Mouse (Mus musculus): ENCODE data around the gene Slfn5. TPM values are rescaled to one million over a fixed set of nuclear protein-coding genes. Genes with fewer than 3 reads are reported as not detected.

Gene Slfn5
- not detected in 2 replicates for polyA plus RNA-seq (2012; ENCODE audit: insufficient read depth, insufficient read length, low replicate concordance, missing spikeins)

DNA sequence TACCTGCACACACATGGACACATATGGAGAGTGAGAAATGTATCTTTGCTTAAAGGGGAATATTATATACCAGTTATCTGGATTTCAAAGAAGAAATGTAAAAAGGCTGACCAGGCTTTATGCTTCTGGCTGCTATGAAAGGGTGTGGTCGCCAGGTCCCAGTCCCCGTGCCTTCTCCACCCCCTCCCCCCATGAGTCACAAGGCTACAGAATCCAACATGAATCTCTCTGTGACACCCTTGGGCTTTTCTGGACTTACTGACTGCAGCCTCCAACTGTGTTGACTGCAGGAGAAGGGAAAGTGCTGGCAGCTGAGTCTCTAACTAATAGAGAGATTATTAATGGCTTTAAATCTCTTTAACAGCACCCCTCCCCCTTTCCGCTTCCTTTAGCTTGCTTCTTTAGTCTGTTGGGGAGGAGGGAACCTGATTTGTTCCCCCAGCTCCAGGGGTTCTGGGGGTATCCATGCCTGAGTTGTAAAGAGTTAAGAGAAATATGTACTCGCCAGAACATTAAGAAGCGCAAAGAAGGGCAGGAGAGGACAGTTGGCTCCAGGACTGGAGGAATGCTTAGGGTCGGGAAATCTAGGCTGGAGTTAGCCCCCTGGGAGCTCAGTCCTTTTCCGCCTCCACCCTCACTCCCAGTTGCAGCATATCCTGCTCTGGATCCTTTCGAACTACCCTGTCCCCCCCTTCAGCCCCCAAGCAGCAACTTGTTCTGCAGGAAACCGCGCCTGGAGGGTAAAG, at the start of gene Slfn5:
Slfn5 (plus strand) TSS at position 614 of the 746 bp plus-strand sequence.
- TF ChIP-seq CTCF (IDR thresholded peaks at IDR 0.05; ENCODE audit: insufficient read depth, low read depth, low read length) (no peak), POLR2A (IDR thresholded peaks at IDR 0.05; ENCODE audit: insufficient read depth, low read depth, low read length) (no peak)
- 16% methylated on average over 10 of the region's 10 CpGs for WGBS
- H3K27ac ChIP-seq (ENCODE audit: insufficient read depth, low read depth, low read length) = peak within 1 kb of the TSS; percentile 42; the same call in 1 of the 2 replicates
- H3K4me3 ChIP-seq (ENCODE audit: insufficient read depth, low read depth, low read length) = peak within 1 kb of the TSS; percentile 26
- H3K4me1 ChIP-seq (ENCODE audit: control insufficient read depth, insufficient read depth, low read length) = peaks cover 7% of the 10 kb centered on the region; the same call in 1 of the 2 replicates

DNA sequence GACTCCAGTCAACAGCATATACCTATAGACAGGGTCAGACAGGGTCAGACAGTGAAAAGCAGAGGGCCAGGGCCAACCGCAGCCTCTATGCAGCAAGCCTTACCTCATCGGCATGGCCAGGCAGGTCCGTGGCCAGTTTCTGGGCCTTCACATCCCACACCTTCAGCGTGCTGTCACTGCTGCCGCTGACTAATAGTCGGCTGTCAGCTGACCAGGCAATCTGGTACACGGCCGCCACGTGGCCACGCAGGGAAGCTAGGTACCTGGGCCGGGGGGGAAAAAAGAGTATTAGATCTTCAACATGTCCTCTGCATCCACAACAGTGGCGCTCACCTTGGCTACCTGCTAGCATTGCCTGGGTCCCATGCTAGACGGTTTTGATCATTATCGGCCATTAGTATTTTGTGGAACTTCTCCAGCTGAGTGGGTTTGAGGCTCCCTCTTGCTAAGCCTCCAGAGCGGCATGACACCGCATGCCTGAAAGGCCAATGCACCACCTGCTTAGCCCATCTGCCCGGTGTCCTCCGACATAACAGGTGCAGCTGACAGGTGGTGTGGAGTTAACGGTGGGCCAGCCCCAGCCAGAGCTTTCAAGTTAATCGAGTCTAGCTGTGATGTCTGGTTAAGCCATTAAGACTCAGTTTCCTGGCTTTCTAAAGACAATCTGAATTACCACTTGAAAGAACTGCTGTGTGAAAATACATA, 49.4 kb upstream of the Slfn5 start:
- TF ChIP-seq CTCF (IDR thresholded peaks at IDR 0.05; ENCODE audit: insufficient read depth, low read depth, low read length) (no peak), POLR2A (IDR thresholded peaks at IDR 0.05; ENCODE audit: insufficient read depth, low read depth, low read length) (no peak)
- Histone ChIP-seq H3K4me3 (ENCODE audit: insufficient read depth, low read depth, low read length) (no peak overlapping the region), H3K4me1 (ENCODE audit: control insufficient read depth, insufficient read depth, low read length) (no peaks in the 10 kb centered on the region), H3K27ac (ENCODE audit: insufficient read depth, low read depth, low read length) (no peak overlapping the region)
- 94% methylated on average over 20 of the region's 20 CpGs for WGBS

DNA sequence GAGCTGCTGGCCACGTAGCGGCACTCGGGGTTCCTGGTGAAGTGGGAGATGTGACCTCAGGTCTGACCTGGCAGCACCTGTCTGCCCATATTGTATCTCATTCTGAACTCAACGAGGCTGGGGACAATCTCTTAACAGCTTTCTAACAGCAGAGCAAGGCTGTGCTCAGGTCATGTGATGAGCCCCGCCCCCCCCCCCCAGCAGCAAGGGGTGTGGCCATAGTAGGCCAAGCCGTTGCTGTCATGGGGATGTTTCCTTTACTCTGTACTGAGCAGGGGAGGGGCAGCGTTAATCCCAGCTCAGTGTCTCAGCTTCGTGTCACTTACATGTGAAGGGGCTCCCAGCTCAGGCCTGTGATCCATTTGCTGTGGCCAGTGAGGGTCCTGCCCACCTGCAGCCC, 46.2 kb upstream of the Slfn5 start:
- Histone ChIP-seq H3K4me1 (ENCODE audit: control insufficient read depth, insufficient read depth, low read length) (peaks cover 5% of the 10 kb centered on the region), H3K27ac (ENCODE audit: insufficient read depth, low read depth, low read length) (no peak overlapping the region), H3K4me3 (ENCODE audit: insufficient read depth, low read depth, low read length) (no peak overlapping the region)
- 62% methylated on average over 8 of the region's 8 CpGs for WGBS
- TF ChIP-seq POLR2A (IDR thresholded peaks at IDR 0.05; ENCODE audit: insufficient read depth, low read depth, low read length) (no peak), CTCF (IDR thresholded peaks at IDR 0.05; ENCODE audit: insufficient read depth, low read depth, low read length) (no peak)

DNA sequence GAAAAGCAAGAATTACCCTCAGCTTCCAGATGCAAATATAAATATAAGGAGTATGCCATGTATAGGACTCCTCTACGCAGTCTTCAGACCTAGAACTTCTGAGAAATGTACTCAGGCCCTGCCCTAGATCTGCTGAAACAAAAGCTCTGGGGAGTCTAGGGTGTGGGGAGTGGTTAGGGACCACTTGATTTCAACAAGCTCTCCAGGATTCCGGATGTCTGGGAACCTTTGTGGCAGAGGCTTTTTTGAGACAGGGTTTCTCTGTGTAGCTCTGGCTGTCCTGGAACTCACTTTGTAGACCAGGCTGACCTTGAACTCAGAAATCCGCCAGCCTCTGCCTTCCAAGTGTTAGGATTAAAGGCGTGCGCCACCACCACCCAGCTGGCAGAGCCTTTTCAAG, 45.3 kb upstream of the Slfn5 start:
- Histone ChIP-seq H3K27ac (ENCODE audit: insufficient read depth, low read depth, low read length) (no peak overlapping the region), H3K4me1 (ENCODE audit: control insufficient read depth, insufficient read depth, low read length) (peaks cover 5% of the 10 kb centered on the region), H3K4me3 (ENCODE audit: insufficient read depth, low read depth, low read length) (no peak overlapping the region)
- TF ChIP-seq POLR2A (IDR thresholded peaks at IDR 0.05; ENCODE audit: insufficient read depth, low read depth, low read length) (no peak), CTCF (IDR thresholded peaks at IDR 0.05; ENCODE audit: insufficient read depth, low read depth, low read length) (no peak)
- WGBS = 91% methylated on average over 5 of the region's 5 CpGs

DNA sequence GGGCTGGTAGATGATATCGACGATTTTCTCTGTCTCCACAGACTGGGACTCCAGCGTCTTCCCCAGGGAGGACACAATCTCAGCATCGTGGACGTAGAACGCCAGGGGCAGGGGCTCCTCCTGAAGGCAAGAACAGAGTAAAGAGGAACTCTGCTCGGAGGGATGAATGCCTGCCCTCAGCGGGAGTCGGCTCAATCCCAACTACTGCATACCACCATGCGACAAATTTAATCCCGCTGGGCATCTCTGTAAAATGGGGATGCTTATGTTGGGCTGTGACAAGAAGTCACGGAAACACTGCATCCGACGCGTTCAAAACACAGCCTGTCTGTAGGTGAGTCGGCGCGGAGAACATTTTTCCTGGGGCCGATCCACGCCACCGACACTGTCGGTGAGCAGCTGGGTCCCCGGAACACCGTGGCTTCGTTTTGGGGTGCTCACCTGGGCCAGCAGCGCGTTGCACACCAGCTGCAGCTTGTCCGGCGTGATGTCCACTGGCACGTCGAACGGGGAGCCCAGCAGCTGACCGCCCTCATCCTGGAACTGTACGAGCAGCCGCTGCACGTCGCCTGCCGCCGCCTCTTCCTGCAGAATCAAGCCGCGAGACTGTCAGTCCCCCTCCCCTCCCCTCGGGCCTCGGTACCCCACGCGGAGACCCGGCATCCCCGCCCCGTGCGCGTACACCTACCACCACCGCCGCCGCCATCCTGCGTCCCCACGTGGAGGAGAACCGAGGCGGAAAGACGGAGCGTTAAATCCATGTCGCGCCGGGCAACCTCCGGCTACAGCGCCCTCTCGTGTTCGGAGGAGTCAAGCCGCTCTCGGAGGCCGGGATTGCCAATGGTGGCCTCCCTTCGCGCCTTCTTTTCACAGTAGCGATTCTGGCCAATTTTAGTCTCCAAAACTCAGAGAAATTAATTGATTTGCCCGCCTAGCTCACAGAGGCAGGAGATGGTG, 43.2 kb upstream of the Slfn5 start, which contains the start of gene Nle1:
Nle1 (minus strand) TSS at position 761 of the 957 bp plus-strand sequence.
- WGBS = 1% methylated on average over 73 of the region's 73 CpGs
- TF ChIP-seq CTCF (IDR thresholded peaks at IDR 0.05; ENCODE audit: insufficient read depth, low read depth, low read length) (peak; percentile 79), POLR2A (IDR thresholded peaks at IDR 0.05; ENCODE audit: insufficient read depth, low read depth, low read length) (peak; percentile 37; the same call in 1 of the 2 replicates)
- peaks cover 5% of the 10 kb centered on the region for H3K4me1 ChIP-seq (ENCODE audit: control insufficient read depth, insufficient read depth, low read length)
- H3K4me3 ChIP-seq (ENCODE audit: insufficient read depth, low read depth, low read length) = peak within 1 kb of the TSS; percentile 97
- H3K27ac ChIP-seq (ENCODE audit: insufficient read depth, low read depth, low read length) = no peak within 1 kb of the TSS

DNA sequence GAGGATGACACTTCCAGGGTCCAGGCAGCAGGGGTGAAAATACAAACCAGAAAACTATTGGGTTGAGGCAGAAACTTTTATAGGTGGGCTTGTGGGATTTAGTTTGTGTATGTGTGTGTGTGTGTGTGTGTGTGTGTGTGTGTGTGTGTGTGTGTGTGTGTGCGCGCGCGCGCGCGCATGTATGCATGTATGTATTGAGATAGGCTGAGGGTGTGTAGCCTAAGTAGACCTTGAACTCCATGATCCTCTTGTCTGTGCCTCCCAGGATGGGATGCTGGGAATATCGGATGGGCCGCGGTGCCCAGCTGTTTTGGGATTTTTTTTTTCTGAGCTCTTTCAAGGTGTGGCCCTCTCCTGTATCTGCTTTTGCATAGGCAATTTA, 42.5 kb upstream of the Slfn5 start:
- TF ChIP-seq CTCF (IDR thresholded peaks at IDR 0.05; ENCODE audit: insufficient read depth, low read depth, low read length) (no peak), POLR2A (IDR thresholded peaks at IDR 0.05; ENCODE audit: insufficient read depth, low read depth, low read length) (no peak)
- Histone ChIP-seq H3K4me3 (ENCODE audit: insufficient read depth, low read depth, low read length) (no peak overlapping the region), H3K27ac (ENCODE audit: insufficient read depth, low read depth, low read length) (no peak overlapping the region), H3K4me1 (ENCODE audit: control insufficient read depth, insufficient read depth, low read length) (peaks cover 5% of the 10 kb centered on the region)
- 70% methylated on average over 10 of the region's 10 CpGs for WGBS

DNA sequence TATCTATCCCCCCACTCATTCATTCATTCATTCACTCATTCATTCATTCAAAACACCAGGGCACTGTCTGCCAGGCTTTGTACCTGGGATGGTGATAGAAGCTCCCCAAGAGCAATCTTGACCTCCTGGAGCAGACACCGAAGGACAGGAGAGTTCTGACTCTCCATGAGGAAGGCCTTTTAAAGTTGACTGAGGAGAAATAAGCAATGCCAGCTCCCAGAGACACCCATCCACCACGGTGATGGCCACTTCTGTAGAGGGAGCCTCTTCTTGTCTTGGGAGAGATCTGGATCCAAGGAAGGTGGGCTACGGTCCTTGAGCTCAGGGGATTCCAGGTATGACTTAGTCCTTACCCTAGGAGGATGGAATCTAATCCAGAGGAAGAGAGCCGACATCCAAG, 40.9 kb upstream of the Slfn5 start, which contains the start of gene Unc45b:
Unc45b (plus strand) TSS at position 301 of the 400 bp plus-strand sequence.
- H3K4me1 ChIP-seq (ENCODE audit: control insufficient read depth, insufficient read depth, low read length) = peaks cover 5% of the 10 kb centered on the region
- H3K27ac ChIP-seq (ENCODE audit: insufficient read depth, low read depth, low read length) = no peak within 1 kb of the TSS
- 85% methylated on average over 4 of the region's 4 CpGs for WGBS
- TF ChIP-seq POLR2A (IDR thresholded peaks at IDR 0.05; ENCODE audit: insufficient read depth, low read depth, low read length) (no peak), CTCF (IDR thresholded peaks at IDR 0.05; ENCODE audit: insufficient read depth, low read depth, low read length) (no peak)
- no peak within 1 kb of the TSS for H3K4me3 ChIP-seq (ENCODE audit: insufficient read depth, low read depth, low read length)

DNA sequence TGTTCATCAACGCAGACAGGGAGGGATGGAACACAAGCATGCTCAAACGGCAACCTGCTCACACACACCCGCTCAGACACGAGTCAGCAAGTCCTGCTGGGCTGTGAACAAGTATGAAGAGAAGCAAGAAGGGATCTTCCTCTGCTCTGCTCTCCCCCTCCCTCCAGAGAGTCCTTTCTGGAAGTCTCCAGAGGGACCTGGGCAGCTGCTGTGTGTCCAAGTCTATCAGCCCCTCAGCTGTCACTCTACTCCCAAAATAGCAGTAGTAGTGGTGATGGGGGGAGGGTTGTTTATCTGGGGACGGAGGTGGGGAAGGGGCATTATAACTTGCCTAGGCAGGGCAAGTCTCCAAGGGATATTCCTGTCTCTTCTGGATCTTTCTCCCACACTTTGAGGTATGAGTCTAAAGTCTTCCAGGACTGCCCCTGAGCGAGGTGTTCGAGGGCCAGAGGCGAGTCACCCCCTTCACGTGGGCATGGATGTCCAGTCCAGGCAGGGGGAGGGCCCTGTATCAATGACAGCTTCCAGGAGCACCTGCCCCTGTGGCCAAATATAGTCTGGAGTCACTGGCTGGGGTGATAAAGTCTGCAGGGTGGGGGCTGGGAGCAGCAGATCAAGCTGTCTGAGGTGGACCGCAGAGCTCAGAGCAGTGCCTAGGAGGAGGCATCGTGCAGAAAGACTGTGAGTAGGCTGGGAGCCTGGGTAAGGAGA, 40.3 kb upstream of the Slfn5 start:
- Histone ChIP-seq H3K4me1 (ENCODE audit: control insufficient read depth, insufficient read depth, low read length) (peaks cover 5% of the 10 kb centered on the region), H3K27ac (ENCODE audit: insufficient read depth, low read depth, low read length) (no peak overlapping the region), H3K4me3 (ENCODE audit: insufficient read depth, low read depth, low read length) (no peak overlapping the region)
- 86% methylated on average over 11 of the region's 11 CpGs for WGBS
- TF ChIP-seq POLR2A (IDR thresholded peaks at IDR 0.05; ENCODE audit: insufficient read depth, low read depth, low read length) (no peak), CTCF (IDR thresholded peaks at IDR 0.05; ENCODE audit: insufficient read depth, low read depth, low read length) (no peak)
